Mouse (Mus musculus): ENCODE results near the gene Eif3l.

DNA sequence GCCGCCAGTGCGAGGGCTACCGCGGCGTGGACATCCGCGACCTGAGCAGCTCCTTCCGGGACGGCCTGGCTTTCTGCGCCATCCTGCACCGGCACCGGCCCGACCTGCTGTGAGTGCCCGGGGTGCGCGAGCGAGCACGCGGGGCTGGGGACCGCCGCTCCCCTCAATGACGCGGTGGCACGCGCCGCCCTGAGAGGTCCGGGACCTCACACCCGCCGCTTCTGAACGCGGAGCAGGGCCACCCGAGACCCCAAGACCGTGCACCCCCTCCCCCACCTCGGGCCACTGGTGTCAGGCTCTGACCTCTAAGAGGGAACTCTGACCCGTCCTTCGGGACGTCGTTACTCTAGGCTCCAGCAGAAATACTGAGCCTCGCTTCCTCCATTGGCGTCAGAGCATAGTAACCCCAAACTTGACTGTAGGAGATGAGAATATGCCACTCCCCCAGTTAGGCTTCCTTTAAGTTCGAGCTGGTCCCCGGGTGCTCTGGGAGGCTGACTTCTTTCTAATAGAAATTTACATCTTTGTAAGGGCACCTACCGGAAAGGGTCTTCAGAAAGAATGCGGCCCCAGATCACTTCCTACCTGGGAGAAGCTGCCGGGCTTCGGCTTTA lies 34.4 kb downstream of the Eif3l start:
- TF ChIP-seq POLR2AphosphoS5 (IDR thresholded peaks at IDR 0.05; ENCODE audit: insufficient replicate concordance, low read depth, low read length) (no peak), GATA1 (IDR thresholded peaks at IDR 0.05; ENCODE audit: borderline replicate concordance, low read length) (no peak)
